Mouse (Mus musculus): ENCODE measurements around the gene Gm7694. TPM values are rescaled to one million over a fixed set of nuclear protein-coding genes. Genes with fewer than 3 reads are reported as not detected.
A peak's percentile ranks its signal among the peaks of the same experiment; 100 is the strongest.

Gm7694 gene
- total and polyA plus RNA-seq, 2 experiments, result 1.0 to 2.6 TPM

- Histone ChIP-seq H3K79me2 (ENCODE audit: control insufficient read depth, insufficient read depth, low read length) (no peaks in the 10 kb centered on the region), H3K36me3 (ENCODE audit: control insufficient read depth, insufficient read depth, low read length) (no peaks in the 10 kb centered on the region), H3K27me3 (ENCODE audit: control insufficient read depth, insufficient read depth, low read length) (no peaks in the 10 kb centered on the region), H3K4me1 (ENCODE audit: control insufficient read depth, insufficient read depth, low read length) (no peaks in the 10 kb centered on the region), H3K4me3 (ENCODE audit: insufficient read depth, low read depth, low read length) (no peak overlapping the region), H3K9ac (ENCODE audit: low read depth, low read length) (no peak overlapping the region), H3K27ac (replicated peaks; ENCODE audit: insufficient read depth, low read depth, low read length) (no peak overlapping the region)
- 76% methylated on average over 4 of the region's 4 CpGs for WGBS
- TF ChIP-seq CTCF (IDR thresholded peaks at IDR 0.05; ENCODE audit: low read depth, low read length) (no peak), POLR2A (IDR thresholded peaks at IDR 0.05; ENCODE audit: extremely low read depth, insufficient read depth, low read length) (no peak)
- peak; percentile 13 for DNase-seq (ENCODE audit: extremely low read depth, low read depth, low spot score)
These were observed 23.6 kb downstream of the Gm7694 start for GRCm38 (mm10) chr1:170282415-170283129.

DNA sequence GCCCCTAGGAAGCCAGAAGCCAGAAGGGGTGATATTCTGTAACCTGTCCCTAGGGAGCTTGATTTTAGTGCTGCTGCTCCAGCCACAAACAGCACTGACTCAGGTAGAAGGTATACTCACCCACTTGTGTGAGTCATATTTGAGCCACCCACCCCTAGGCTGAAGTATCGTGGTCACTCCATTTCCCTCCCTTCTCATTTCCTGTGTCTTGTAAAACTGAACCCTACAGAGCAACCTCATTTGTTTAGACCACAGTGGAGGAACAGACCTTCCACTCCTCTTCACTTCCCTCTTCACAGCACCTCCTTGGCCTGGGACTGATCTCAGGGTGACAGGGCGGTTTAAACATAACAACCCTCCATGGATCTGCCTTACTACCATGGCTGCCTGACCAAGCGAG is 29.1 kb downstream of the Gm7694 start, which contains the start of gene Sh2d1b1:
TSS of gene Sh2d1b1 (plus strand) at position 305 of the 400 bp plus-strand sequence.
- no peaks in the 10 kb centered on the region for H3K27me3 ChIP-seq (ENCODE audit: control insufficient read depth, insufficient read depth, low read length)
- TF ChIP-seq CTCF (IDR thresholded peaks at IDR 0.05; ENCODE audit: low read depth, low read length), result no peak
- no peak for TF ChIP-seq POLR2A (IDR thresholded peaks at IDR 0.05; ENCODE audit: extremely low read depth, insufficient read depth, low read length)
- H3K9ac ChIP-seq (ENCODE audit: low read depth, low read length), result no peak within 1 kb of the TSS
- no peak within 1 kb of the TSS for H3K27ac ChIP-seq (replicated peaks; ENCODE audit: insufficient read depth, low read depth, low read length)
- no peak within 1 kb of the TSS for H3K4me3 ChIP-seq (ENCODE audit: insufficient read depth, low read depth, low read length)
- 88% methylated on average over 3 of the region's 3 CpGs for WGBS
- DNase-seq (ENCODE audit: extremely low read depth, low read depth, low spot score), result no peak
- H3K36me3 ChIP-seq (ENCODE audit: control insufficient read depth, insufficient read depth, low read length), result no peaks in the 10 kb centered on the region
- no peaks in the 10 kb centered on the region for H3K4me1 ChIP-seq (ENCODE audit: control insufficient read depth, insufficient read depth, low read length)
- no peaks in the 10 kb centered on the region for H3K79me2 ChIP-seq (ENCODE audit: control insufficient read depth, insufficient read depth, low read length)

DNA sequence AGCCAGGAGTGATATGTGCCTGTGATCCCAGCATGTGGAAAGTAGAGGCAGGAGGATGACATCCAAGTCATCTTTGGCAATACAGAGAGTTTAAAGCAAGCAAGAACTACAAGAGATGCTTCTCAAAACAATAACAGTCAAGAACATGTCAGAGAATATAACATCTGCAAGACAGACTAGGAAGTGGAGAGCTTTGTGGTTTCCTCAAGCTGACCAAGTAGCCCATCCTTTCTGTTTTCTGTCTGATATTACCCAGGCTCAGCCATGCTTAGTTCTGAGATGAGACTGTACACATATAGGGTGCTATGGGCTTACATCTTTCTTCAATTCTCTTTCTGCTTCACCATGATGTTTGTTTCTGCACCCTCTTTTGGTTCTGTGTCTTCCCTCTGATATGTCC is 32.9 kb downstream of the Gm7694 start:
- no peak for DNase-seq (ENCODE audit: extremely low read depth, low read depth, low spot score)
- TF ChIP-seq CTCF (IDR thresholded peaks at IDR 0.05; ENCODE audit: low read depth, low read length), result no peak
- no peak for TF ChIP-seq POLR2A (IDR thresholded peaks at IDR 0.05; ENCODE audit: extremely low read depth, insufficient read depth, low read length)
- no peak overlapping the region for H3K4me3 ChIP-seq (ENCODE audit: insufficient read depth, low read depth, low read length)
- no peaks in the 10 kb centered on the region for H3K36me3 ChIP-seq (ENCODE audit: control insufficient read depth, insufficient read depth, low read length)
- H3K27me3 ChIP-seq (ENCODE audit: control insufficient read depth, insufficient read depth, low read length), result no peaks in the 10 kb centered on the region
- no peak overlapping the region for H3K27ac ChIP-seq (replicated peaks; ENCODE audit: insufficient read depth, low read depth, low read length)
- H3K9ac ChIP-seq (ENCODE audit: low read depth, low read length), result no peak overlapping the region
- no peaks in the 10 kb centered on the region for H3K4me1 ChIP-seq (ENCODE audit: control insufficient read depth, insufficient read depth, low read length)
- H3K79me2 ChIP-seq (ENCODE audit: control insufficient read depth, insufficient read depth, low read length), result no peaks in the 10 kb centered on the region

GRCm38 (mm10) chr1:170270696-170271095 is 35.4 kb downstream of the Gm7694 start:
- Histone ChIP-seq H3K79me2 (ENCODE audit: control insufficient read depth, insufficient read depth, low read length) (no peaks in the 10 kb centered on the region), H3K4me1 (ENCODE audit: control insufficient read depth, insufficient read depth, low read length) (no peaks in the 10 kb centered on the region), H3K4me3 (ENCODE audit: insufficient read depth, low read depth, low read length) (no peak overlapping the region), H3K27me3 (ENCODE audit: control insufficient read depth, insufficient read depth, low read length) (no peaks in the 10 kb centered on the region), H3K9ac (ENCODE audit: low read depth, low read length) (no peak overlapping the region), H3K27ac (replicated peaks; ENCODE audit: insufficient read depth, low read depth, low read length) (no peak overlapping the region), H3K36me3 (ENCODE audit: control insufficient read depth, insufficient read depth, low read length) (no peaks in the 10 kb centered on the region)
- TF ChIP-seq POLR2A (IDR thresholded peaks at IDR 0.05; ENCODE audit: extremely low read depth, insufficient read depth, low read length) (no peak), CTCF (IDR thresholded peaks at IDR 0.05; ENCODE audit: low read depth, low read length) (no peak)
- 88% methylated on average over 4 of the region's 4 CpGs for WGBS
- DNase-seq (ENCODE audit: extremely low read depth, low read depth, low spot score), result no peak

GRCm38 (mm10) chr1:170270281-170270680 is 35.9 kb downstream of the Gm7694 start:
- DNase-seq (ENCODE audit: extremely low read depth, low read depth, low spot score), result no peak
- Histone ChIP-seq H3K79me2 (ENCODE audit: control insufficient read depth, insufficient read depth, low read length) (no peaks in the 10 kb centered on the region), H3K27ac (replicated peaks; ENCODE audit: insufficient read depth, low read depth, low read length) (no peak overlapping the region), H3K36me3 (ENCODE audit: control insufficient read depth, insufficient read depth, low read length) (no peaks in the 10 kb centered on the region), H3K4me3 (ENCODE audit: insufficient read depth, low read depth, low read length) (no peak overlapping the region), H3K27me3 (ENCODE audit: control insufficient read depth, insufficient read depth, low read length) (no peaks in the 10 kb centered on the region), H3K4me1 (ENCODE audit: control insufficient read depth, insufficient read depth, low read length) (no peaks in the 10 kb centered on the region), H3K9ac (ENCODE audit: low read depth, low read length) (no peak overlapping the region)
- TF ChIP-seq CTCF (IDR thresholded peaks at IDR 0.05; ENCODE audit: low read depth, low read length) (no peak), POLR2A (IDR thresholded peaks at IDR 0.05; ENCODE audit: extremely low read depth, insufficient read depth, low read length) (no peak)
- WGBS, result 86% methylated on average over 6 of the region's 6 CpGs

DNA sequence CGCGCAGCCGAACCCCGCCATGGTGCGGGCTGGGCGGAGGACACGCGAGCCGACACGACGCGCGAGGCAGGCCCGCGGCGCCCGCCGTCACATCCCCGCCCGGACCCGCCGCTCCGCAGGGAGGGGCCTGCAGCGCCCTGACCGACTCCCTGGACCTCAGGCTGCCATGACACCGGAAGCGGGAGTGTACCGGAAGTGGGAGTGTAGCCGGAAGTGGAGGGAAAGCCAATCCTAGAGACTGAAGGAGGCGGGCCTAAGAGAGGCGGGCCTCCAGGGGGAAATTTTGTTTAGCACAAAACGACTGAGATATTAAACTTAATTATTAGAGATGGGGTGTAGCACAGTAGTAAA is 50.6 kb downstream of the Gm7694 start:
- WGBS, result 15% methylated on average over 22 of the region's 32 CpGs
- Histone ChIP-seq H3K79me2 (ENCODE audit: control insufficient read depth, insufficient read depth, low read length) (no peaks in the 10 kb centered on the region), H3K27me3 (ENCODE audit: control insufficient read depth, insufficient read depth, low read length) (no peaks in the 10 kb centered on the region), H3K27ac (replicated peaks; ENCODE audit: insufficient read depth, low read depth, low read length) (peak overlapping the region; percentile 51), H3K4me3 (ENCODE audit: insufficient read depth, low read depth, low read length) (peak overlapping the region; percentile 93), H3K9ac (ENCODE audit: low read depth, low read length) (peak overlapping the region; percentile 94), H3K36me3 (ENCODE audit: control insufficient read depth, insufficient read depth, low read length) (no peaks in the 10 kb centered on the region), H3K4me1 (ENCODE audit: control insufficient read depth, insufficient read depth, low read length) (no peaks in the 10 kb centered on the region)
- TF ChIP-seq POLR2A (IDR thresholded peaks at IDR 0.05; ENCODE audit: extremely low read depth, insufficient read depth, low read length) (0 out of 2 replicates have a peak, but pooled peaks have one; percentile 46), CTCF (IDR thresholded peaks at IDR 0.05; ENCODE audit: low read depth, low read length) (no peak)
- DNase-seq (ENCODE audit: extremely low read depth, low read depth, low spot score), result peak; percentile 84

All from liver, adult 2 months (tissue).